Comparison of ENCODE assay signal across 12 mouse cellular contexts in genomic region chr2:153157270-153157669, GRCm38 (mm10). TPM values are rescaled to one million over a fixed set of nuclear protein-coding genes. Genes with fewer than 3 reads are reported as not detected.
DNase-seq lines count a peak whose midpoint lies in the region; TF ChIP-seq lines count a peak whose summit lies in the region.
"Had no signal": no experiment of that assay in that cellular context is flagged by ENCODE, and none has a peak within 500 bp of the region (broad histone marks: within the 10 kb centered on the region; RNA-seq: fewer than 3 reads in every experiment).

No protein-coding gene starts in this region.

- no peak for TF ChIP-seq POLR2A in heart, adult 2 months (IDR thresholded peaks at IDR 0.05; ENCODE audit: insufficient read depth, low read depth, low read length)
- no peak for TF ChIP-seq POLR2A in spleen, adult 2 months (IDR thresholded peaks at IDR 0.05; ENCODE audit: low read depth, low read length)
- no peak for TF ChIP-seq POLR2A in brain, embryonic 14.5 days (IDR thresholded peaks at IDR 0.05; ENCODE audit: borderline replicate concordance, extremely low read depth, insufficient read depth, insufficient read length, poor library complexity, severe bottlenecking)

- no peak for DNase-seq in heart, adult 2 months
- no peak for DNase-seq in heart, postnatal 4 days
- DNase-seq in spleen, adult 2 months (ENCODE audit: low read depth in 1 of 2, low spot score in 2 of 2) = no peak
- no peak for DNase-seq in spleen, adult 12 weeks (ENCODE audit: low spot score)
- DNase-seq in brain, embryonic 14.5 days (ENCODE audit: low read depth) = no peak
- DNase-seq in thymus, postnatal 36 days = peak; percentile 19 to 29
- no peak for DNase-seq in right cerebral cortex, postnatal 36 days (ENCODE audit: low spot score in 2 of 2)
- DNase-seq in heart, postnatal 10 days = no peak
- DNase-seq: lung, postnatal 4 days had no signal

- H3K4me3 ChIP-seq in heart, adult 2 months = no peak overlapping the region
- no peak overlapping the region for H3K4me3 ChIP-seq in spleen, adult 2 months (ENCODE audit: extremely low read depth, insufficient read depth, insufficient read length)
- H3K4me3 ChIP-seq: hindbrain, embryonic 15.5 days; limb, embryonic 10.5 days; stomach, embryonic 15.5 days had no signal

- WGBS in heart, adult 2 months = 71% methylated on average over 2 of the region's 3 CpGs
- 82% methylated on average over 2 of the region's 3 CpGs for WGBS in spleen, adult 2 months

- no peaks in the 10 kb centered on the region for H3K36me3 ChIP-seq in heart, adult 2 months (ENCODE audit: control insufficient read depth, insufficient read depth, low read length)
- H3K36me3 ChIP-seq in spleen, adult 2 months (ENCODE audit: control insufficient read depth, insufficient read depth, low read length) = no peaks in the 10 kb centered on the region; the same call in 1 of the 2 replicates
- H3K36me3 ChIP-seq: hindbrain, embryonic 15.5 days; limb, embryonic 10.5 days; stomach, embryonic 15.5 days had no signal

- intact Hi-C loops in heart, adult 2 months (cut with DNase I) = no loop called here
- intact Hi-C loops in heart, postnatal 10 days (cut with DNase I) = no loop called here

- peak; percentile 32 for TF ChIP-seq CTCF in heart, adult 2 months (IDR thresholded peaks at IDR 0.05)
- TF ChIP-seq CTCF in spleen, adult 2 months (IDR thresholded peaks at IDR 0.05; ENCODE audit: extremely low read depth, insufficient read depth, insufficient read length, insufficient replicate concordance) = peak; percentile 8; the same call in 1 of the 2 replicates
- TF ChIP-seq CTCF in brain, embryonic 14.5 days (IDR thresholded peaks at IDR 0.05; ENCODE audit: borderline replicate concordance, extremely low read depth, insufficient read depth, insufficient read length) = peak; percentile 7; the same call in 1 of the 2 replicates

- TF ChIP-seq EP300 in heart, adult 2 months (IDR thresholded peaks at IDR 0.05; ENCODE audit: insufficient read depth, low read depth, low read length) = no peak

- 0 out of 2 replicates have a peak, but pooled peaks cover 2% of the 10 kb centered on the region for H3K4me1 ChIP-seq in heart, adult 2 months (ENCODE audit: control insufficient read depth, insufficient read depth, low read length)
- peaks cover 6% of the 10 kb centered on the region for H3K4me1 ChIP-seq in spleen, adult 2 months (ENCODE audit: control insufficient read depth, insufficient read depth, insufficient read length)

- H3K27ac ChIP-seq in heart, adult 2 months = no peak overlapping the region
- H3K27ac ChIP-seq in spleen, adult 2 months (ENCODE audit: insufficient read depth, low read length) = no peak overlapping the region
- H3K27ac ChIP-seq: hindbrain, embryonic 15.5 days; limb, embryonic 10.5 days; stomach, embryonic 15.5 days had no signal

- no peaks in the 10 kb centered on the region for H3K27me3 ChIP-seq in heart, adult 2 months (ENCODE audit: control insufficient read depth, insufficient read depth, low read length)
- H3K27me3 ChIP-seq in spleen, adult 2 months (ENCODE audit: control insufficient read depth, insufficient read depth, low read length) = no peaks in the 10 kb centered on the region
- H3K27me3 ChIP-seq: hindbrain, embryonic 15.5 days; stomach, embryonic 15.5 days had no signal

- H3K9ac ChIP-seq in heart, adult 2 months (ENCODE audit: low read depth, low read length) = no peak overlapping the region
- H3K9ac ChIP-seq: hindbrain, embryonic 15.5 days; stomach, embryonic 15.5 days had no signal

- H3K79me2 ChIP-seq in heart, adult 2 months (replicated peaks; ENCODE audit: control insufficient read depth, insufficient read depth, low read length) = 0 out of 2 replicates have a peak, but pooled peaks cover 2% of the 10 kb centered on the region

RNA-seq across cellular contexts. Expression of gene Tm9sf4, which starts 3.8 kb away (rescaled TPM):
- 10 to 100 TPM; 43.3 to 51.8 TPM for total RNA-seq in heart, adult 2 months (2021)
- polyA plus RNA-seq in heart, adult 2 months (2012; rRNA removed) = 34.5 and 48.7 TPM in 2 replicates
- total RNA-seq in heart, postnatal 4 days (2021) = 10 to 100 TPM; 68.7 to 73.8 TPM
- polyA plus RNA-seq in spleen, adult 2 months (2012; rRNA removed) = 21.8 and 22.0 TPM in 2 replicates
- 52.8 and 67.5 TPM in 2 replicates for polyA plus RNA-seq in brain, embryonic 14.5 days (2012; rRNA removed)
- 10 to 100 TPM; 66.4 to 69.6 TPM for total RNA-seq in heart, postnatal 10 days (2021)

RNA-seq across cellular contexts. Expression of gene Hck, which starts 49.0 kb away (rescaled TPM):
- 1 to 10 TPM; 1.5 TPM for total RNA-seq in heart, adult 2 months (2021)
- 1.9 and 2.9 TPM in 2 replicates for polyA plus RNA-seq in heart, adult 2 months (2012; rRNA removed)
- 1 to 10 TPM; 1.1 to 1.2 TPM for total RNA-seq in heart, postnatal 4 days (2021)
- polyA plus RNA-seq in spleen, adult 2 months (2012; rRNA removed) = 78.9 and 92.2 TPM in 2 replicates
- polyA plus RNA-seq in brain, embryonic 14.5 days (2012; rRNA removed) = 1.6 and 2.3 TPM in 2 replicates
- total RNA-seq in heart, postnatal 10 days (2021) = 1 to 10 TPM; 1.0 to 1.2 TPM

Comparison
In these comparisons a context has a peak if more than half of its experiments do, and no peak if none do; other contexts are left out.
1. DNase-seq: peak in thymus, postnatal 36 days (2 of 2); none in heart, adult 2 months (0 of 2), heart, postnatal 4 days (single experiment), spleen, adult 2 months (0 of 2), spleen, adult 12 weeks (single experiment), brain, embryonic 14.5 days (single experiment), right cerebral cortex, postnatal 36 days (0 of 2) and heart, postnatal 10 days (0 of 2).
2. Peak in every context shown above with its lines, with median percentiles within 50 percentile points of each other: CTCF ChIP-seq.